Mouse (Mus musculus) activated CD4-positive, CD25-positive, alpha-beta regulatory T cell, adult 4 months (primary cell): ENCODE data around the gene Neurl3. TPM values are rescaled to one million over a fixed set of nuclear protein-coding genes. Genes with fewer than 3 reads are reported as not detected.

Experiments
- ATAC-seq: one replicate; pipeline ENCODE4 v1.8.0; 2017
- polyA plus RNA-seq, 2 experiments: library from polyadenylated mRNA; unstranded; fragments of 100-300 nt; shearing (Covaris generic); gene quantifications; one replicate each; pipeline ENCODE4 v1.2.1; 2017

Gene Neurl3
- polyA plus RNA-seq, 2 experiments from 2014 or later: 62.2 to 87.1 TPM

GRCm38 (mm10) chr1:36255871-36256640 is 18.4 kb downstream of the Neurl3 start:
- ATAC-seq: no peak

DNA sequence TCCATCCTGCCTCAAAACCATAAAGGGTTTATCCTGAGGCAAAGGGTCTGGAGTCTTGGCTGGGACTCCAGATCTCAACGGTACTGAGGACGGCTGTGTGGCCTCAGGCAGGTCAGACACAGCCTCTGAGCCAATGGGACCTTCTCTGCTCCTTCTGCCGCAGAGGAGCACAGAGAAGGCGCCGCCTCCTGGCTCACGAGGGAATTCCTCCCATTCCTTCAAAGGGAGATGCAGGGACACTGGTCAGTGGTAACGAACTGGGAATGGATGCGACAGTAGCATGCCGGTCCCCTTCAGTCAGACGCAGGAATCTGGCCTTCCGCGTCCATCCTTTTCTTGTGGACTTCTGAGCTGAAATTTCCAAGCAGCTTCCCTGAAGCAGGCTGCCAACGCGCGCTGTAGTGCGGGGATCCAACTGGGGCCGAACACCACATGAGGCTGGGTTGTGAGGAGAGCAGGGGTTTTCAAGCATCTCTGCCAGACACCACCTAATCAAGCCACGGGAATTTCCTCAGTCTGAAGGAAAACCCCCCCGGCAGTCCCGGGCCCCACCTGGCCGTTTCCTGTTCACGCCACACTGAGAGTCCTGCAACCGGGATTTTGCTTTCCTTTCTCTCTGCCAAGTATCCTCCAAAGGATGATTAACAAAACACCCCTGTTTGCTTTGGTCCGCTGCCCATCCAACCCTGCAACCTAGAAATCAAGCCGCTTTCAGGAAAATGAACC is 19.7 kb downstream of the Neurl3 start:
- no peak for ATAC-seq

DNA sequence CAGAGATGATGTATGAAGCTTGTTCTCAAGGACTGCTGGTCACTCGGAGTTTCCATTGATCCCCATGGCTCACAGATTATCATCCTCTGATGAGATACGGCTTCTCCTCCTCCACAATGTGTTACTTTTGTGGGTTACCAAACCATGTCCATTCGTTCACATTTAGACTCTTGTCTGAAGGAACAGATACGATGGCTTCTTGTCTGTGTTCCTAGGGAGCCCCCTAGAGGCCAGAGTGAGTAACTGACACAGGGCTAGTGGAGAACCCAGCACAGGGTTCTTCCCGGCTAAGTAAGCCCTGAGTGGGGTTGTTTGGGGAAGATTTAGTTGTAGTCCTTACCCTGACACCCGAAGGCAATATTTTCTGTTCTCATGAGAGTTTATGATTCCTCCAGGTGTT is 21.7 kb downstream of the Neurl3 start:
- ATAC-seq: peak; percentile 85

- ATAC-seq: no peak
These were observed 23.1 kb downstream of the Neurl3 start for GRCm38 (mm10) chr1:36251426-36251825.

DNA sequence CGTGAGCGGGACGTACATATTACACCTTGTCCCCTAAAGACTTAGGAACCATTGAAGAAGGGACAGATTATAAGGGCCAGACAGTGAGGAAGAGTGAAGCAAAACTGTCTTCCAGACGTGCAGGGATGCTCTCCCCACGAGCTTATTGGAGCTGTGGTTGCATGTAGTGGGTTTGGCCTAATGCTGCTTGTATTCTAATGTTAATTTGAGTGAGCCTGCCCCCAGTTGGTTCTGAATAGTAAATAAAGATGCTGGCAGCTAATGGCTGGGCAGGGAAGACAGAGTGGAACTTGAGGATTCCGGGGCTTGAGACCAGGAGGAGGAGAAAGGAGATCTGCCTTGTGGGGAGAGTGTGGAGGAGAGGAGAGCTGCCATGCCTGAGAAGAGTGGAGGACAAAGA is 27.8 kb downstream of the Neurl3 start:
- no peak for ATAC-seq

DNA sequence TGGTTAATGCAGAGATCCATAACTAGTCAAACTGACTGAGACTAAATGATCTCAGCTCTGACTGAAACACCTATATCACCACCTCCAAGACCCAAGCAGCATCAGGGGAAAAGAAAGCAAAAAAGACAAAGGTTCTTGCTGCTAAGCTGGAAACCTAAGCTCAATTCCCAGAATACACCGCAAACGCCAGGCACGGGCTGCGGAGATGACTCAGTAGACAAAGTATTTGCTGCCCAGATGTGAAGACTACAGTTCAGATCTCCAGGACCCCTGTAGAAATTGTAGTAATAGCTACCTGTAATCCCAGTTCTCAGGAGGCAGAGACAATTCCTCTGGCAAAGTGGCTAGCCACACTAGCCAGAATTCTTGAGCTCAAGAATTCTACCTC is 29.7 kb downstream of the Neurl3 start:
- ATAC-seq: no peak

GRCm38 (mm10) chr1:36244058-36244827 is 30.2 kb downstream of the Neurl3 start, which contains the start of gene Uggt1:
TSS of gene Uggt1 (minus strand) at chr1:36244720.
- ATAC-seq: peak; percentile 92

DNA sequence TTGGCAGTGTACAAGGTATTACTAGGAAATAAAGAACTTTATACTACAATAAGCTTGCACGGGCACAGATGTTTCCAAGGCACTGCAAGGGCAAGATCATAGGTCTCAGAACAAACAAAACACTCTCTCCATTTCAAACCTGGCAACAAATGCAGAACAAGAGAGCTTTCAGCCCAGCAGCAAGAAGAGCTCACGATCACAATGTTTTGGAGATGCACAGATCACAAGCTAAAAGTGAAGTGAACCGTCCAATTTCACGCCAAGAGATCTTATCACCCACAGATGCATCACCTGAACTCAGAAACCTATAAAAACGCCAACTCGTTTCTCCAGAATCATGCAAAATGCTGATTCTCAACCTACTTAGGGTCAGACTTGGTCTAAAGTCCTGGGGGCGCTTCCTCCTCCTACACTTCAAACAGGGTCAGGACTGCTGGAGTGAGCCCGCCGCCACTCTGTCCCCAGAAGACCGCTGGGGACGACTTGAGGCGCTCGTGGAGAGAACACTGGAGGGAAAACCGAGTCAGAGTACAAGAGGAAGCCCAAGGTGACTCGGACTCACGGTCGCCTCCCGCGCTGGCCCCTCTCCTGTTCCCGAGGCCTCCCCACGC is 30.9 kb downstream of the Neurl3 start:
- peak; percentile 11 for ATAC-seq

DNA sequence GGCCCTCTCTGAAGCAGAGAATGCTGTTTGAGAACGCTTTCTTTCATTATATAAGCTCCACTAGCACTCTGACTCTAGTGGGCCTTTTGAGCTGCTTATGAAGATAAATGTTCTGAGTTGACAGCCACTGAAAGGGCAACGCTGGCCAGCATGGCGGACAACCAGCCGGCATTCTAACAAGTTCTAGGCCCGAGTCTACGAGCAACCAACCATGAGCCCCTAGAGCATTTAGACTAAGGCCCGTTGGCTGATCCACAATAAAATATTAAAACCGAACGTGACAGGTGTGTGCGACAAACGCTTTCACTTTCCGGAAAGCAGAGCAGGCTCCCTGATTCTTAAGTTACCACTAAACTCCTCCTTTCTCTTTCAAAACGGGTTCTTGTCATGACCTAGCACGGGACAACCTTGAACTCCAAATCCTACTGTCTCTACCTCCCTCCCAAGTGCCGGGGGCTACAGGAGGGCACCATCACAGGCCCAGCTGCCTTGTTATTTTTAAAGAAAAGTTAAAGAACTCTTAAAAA is 32.5 kb downstream of the Neurl3 start:
- peak; percentile 26 for ATAC-seq

DNA sequence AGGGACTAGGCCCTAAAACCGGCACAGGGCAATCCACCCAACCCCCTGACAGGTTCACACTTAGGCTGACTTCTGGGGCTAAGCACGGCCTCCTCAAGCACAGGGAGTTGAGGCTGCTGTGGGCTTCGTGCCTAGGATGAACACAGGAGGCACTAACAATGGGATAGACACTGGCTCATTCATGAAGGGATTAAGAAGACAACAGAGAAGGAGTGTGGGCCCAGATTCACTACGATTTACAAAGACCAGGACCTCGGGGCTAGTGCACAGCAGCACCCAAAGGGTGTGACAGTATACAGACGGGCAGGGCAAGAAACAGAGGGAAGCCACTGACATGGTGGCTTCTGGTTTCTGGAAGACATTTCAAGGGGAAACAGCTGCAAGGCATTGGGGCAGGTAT is 34.3 kb downstream of the Neurl3 start:
- ATAC-seq: no peak

GRCm38 (mm10) chr1:36239396-36239795 is 35.1 kb downstream of the Neurl3 start:
- no peak for ATAC-seq

DNA sequence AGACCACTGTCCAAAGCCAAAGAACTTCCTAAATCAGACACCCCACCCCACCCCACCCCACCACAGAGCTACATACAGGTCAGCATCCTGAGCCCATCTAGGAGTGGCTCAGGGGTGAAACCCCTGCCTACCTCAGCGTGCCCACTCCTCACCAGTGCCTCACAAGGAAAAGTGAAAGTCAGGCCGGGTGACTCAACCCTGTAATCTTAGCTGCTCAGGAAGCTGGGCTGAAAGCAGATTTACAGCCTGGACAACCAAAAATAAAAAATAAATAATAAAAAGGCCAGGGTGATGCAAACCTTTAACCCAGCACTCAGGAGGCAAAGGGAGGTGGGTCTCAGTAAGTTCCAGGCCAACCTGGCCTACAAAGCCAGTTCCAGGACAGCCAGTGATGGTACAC is 38.6 kb downstream of the Neurl3 start:
- peak; percentile 49 for ATAC-seq

DNA sequence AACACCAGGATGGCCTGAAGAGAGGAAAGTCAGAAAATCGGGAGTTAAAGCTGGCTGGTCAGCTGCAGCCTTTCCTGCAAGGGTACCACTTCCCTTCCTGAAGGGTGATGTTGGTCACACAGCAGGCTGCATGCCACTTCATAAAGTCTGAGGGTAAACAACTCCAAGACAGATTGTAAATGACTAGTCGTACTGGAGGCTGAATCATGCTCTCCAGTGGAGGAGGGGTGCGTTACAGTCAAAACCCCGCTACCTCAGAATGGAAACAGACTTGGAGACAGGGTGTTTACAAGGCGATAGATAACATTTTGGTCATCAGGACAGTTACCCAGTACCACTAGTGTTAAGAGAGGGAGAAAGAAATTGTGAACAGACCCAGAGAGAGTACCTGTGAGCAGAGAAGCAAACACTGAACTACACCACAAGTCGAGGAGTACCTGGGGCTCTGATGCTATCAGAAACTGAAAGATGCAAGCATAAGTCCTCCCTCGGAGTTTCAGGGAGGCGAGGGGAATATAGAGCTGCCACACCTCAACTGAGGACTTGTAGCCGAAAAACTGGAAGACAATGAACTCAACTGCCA is 39.3 kb downstream of the Neurl3 start:
- peak; percentile 52 for ATAC-seq

DNA sequence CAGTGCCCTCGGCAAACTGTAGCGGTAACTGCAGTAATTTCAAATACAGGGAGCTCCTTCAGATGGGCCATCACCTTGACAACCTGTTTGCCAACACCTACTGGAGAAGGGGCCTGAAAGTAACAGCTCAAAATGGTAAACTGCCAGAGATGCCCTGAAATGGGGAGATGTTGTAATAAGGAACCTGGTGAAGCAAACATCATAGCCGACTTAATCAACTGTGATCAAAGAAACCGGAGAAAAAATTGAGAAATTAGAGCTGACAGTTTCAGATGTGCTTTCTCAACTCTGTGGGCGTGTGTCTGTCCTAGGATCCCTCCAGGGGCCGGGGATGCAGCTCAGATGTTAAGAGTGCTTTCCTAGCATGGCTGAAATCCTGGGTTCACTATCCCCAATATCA is 41.3 kb downstream of the Neurl3 start:
- no peak for ATAC-seq

GRCm38 (mm10) chr1:36230919-36231705 is 43.4 kb downstream of the Neurl3 start:
- ATAC-seq: no peak

- ATAC-seq: no peak
These were observed 46.0 kb downstream of the Neurl3 start for GRCm38 (mm10) chr1:36228461-36228860.

DNA sequence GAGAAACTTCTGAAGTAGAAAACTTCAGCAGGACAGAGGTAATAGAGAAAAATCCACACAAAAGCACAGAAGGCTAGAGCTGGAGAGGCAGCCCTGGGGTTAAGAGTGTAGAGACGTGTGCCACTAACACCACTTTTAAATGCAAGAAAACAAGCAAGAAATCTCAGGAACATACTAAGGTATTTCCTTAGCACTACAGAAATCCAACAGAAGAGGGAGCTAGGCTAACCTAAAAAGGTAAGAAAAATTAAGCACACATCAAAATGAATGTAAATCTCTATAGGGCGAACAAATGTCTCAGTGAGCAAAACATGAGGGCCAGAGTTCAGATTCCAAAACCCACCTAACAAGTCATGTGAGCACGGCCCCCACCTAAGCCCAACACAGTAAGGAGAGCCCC is 49.8 kb downstream of the Neurl3 start:
- no peak for ATAC-seq
